Mouse (Mus musculus) cerebellum, postnatal 36 days (tissue): ENCODE measurements at regions not wholly inside any gene's neighbourhood (a gene's known extent, or its start where the extent isn't known, plus 50 kb on each side); places are given as distances from the start of the nearest gene placed in this dataset.
"Not testable (repeated sequence)": the region's sequence is repeated elsewhere in the genome, so short reads cannot be mapped to it uniquely, and the experiment has no call there.

Source experiments
- DNase-seq, 2 experiments: peaks; one replicate each; pipeline ENCODE4 v3.0.0; 2021 to 2022; ENCODE audit warnings: mixed read lengths in 2 of 2

GRCm38 (mm10) chr1:105900158-105900557 is 90.0 kb upstream of the Zcchc2 start:
- no peak for DNase-seq

GRCm38 (mm10) chr1:105900920-105901319 is 89.3 kb upstream of the Zcchc2 start:
- DNase-seq: no peak

- DNase-seq: no peak
Observed at GRCm38 (mm10) chr1:105903286-105904115, 86.7 kb upstream of the Zcchc2 start.

GRCm38 (mm10) chr1:105904737-105905136 is 85.5 kb upstream of the Zcchc2 start:
- DNase-seq: no peak

- DNase-seq: no peak
Observed at GRCm38 (mm10) chr1:105905785-105906426, 84.3 kb upstream of the Zcchc2 start.

- DNase-seq: peak; percentile 77 to 85
Observed at GRCm38 (mm10) chr1:105906427-105906798, 83.8 kb upstream of the Zcchc2 start.

GRCm38 (mm10) chr1:105908029-105908876 is 82.0 kb upstream of the Zcchc2 start:
- DNase-seq: peak; percentile 41 to 66

GRCm38 (mm10) chr1:105909121-105909520 is 81.1 kb upstream of the Zcchc2 start:
- no peak for DNase-seq

GRCm38 (mm10) chr1:105911714-105912113 is 78.5 kb upstream of the Zcchc2 start:
- DNase-seq: no peak

- no peak for DNase-seq
Observed at GRCm38 (mm10) chr1:105921842-105922241, 68.4 kb upstream of the Zcchc2 start.

GRCm38 (mm10) chr1:105922586-105922985 is 67.6 kb upstream of the Zcchc2 start:
- no peak for DNase-seq

GRCm38 (mm10) chr1:105923001-105923400 is 67.2 kb upstream of the Zcchc2 start:
- no peak for DNase-seq

- DNase-seq: no peak
Observed at GRCm38 (mm10) chr1:105925617-105926370, 64.4 kb upstream of the Zcchc2 start.

- DNase-seq: no peak
Observed at GRCm38 (mm10) chr1:105926871-105927270, 63.3 kb upstream of the Zcchc2 start.

- DNase-seq: no peak
Observed at GRCm38 (mm10) chr1:105930841-105931240, 59.4 kb upstream of the Zcchc2 start.

- DNase-seq: not testable (repeated sequence)
Observed at GRCm38 (mm10) chr1:105934171-105934570, 56.0 kb upstream of the Zcchc2 start.
